ENCODE assay signal across 8 mouse cellular contexts in the genomic region with DNA sequence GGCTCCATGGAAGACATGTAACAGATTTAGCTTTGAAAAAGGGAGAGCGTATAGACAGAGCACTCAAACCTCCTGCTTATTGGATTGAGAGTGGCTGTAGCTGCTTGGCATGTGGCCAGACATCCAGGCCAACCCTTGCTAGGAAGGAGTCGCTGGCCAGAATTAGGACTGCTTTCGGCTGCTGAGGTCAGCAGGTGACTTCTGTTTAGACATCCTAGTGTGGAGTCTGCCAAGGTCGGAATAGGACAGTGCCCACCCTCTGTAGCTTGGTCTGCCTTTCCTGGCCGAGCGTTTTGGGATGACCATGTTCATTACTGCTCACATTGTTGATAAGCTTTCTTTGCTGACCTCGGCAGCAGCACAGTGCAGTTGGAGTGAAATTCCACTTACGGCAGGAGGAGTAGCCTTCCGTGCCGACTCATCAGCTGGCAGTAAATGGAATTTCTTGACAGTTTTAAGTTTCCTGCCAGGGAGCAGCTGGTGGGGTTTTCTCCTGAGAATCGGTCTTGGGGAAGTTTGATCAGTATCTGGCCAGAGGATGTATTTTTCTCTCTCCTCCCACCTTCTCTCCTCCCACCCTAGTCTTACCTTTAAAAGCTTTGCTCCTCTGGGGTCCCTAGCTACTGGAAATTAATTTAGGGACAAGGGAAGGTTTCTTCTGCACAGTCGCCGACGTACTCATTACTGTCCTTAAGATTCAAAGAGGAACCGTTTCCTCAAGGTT.
A peak's percentile ranks its signal among the peaks of the same experiment; 100 is the strongest.
DNase-seq lines count a peak whose midpoint lies in the region; ATAC-seq lines count a peak whose summit lies in the region.

No protein-coding gene starts in this region.

- H3K4me3 ChIP-seq in heart, embryonic 16.5 days (ENCODE audit: low read length), result peak overlapping the region; percentile 21
- H3K4me3 ChIP-seq in lung, embryonic 15.5 days, result no peak overlapping the region

- H3K9me3 ChIP-seq in heart, embryonic 16.5 days (replicated peaks; ENCODE audit: control insufficient read depth, low read length), result no peaks in the 10 kb centered on the region
- no peaks in the 10 kb centered on the region for H3K9me3 ChIP-seq in lung, embryonic 15.5 days

- no peaks in the 10 kb centered on the region for H3K36me3 ChIP-seq in heart, embryonic 16.5 days (ENCODE audit: control insufficient read depth, insufficient read depth)
- H3K36me3 ChIP-seq in lung, embryonic 15.5 days, result no peaks in the 10 kb centered on the region

- ATAC-seq in heart, embryonic 16.5 days (replicated peaks; ENCODE audit: extremely low read depth, insufficient read depth, low FRiP score), result peak; percentile 63
- ATAC-seq in lung, embryonic 15.5 days (ENCODE audit: borderline replicate concordance, extremely low read depth, low FRiP score, low TSS enrichment), result peak; percentile 69; the same call in 1 of the 2 replicates

- H3K9ac ChIP-seq in heart, embryonic 16.5 days (ENCODE audit: low read length), result no peak overlapping the region
- H3K9ac ChIP-seq in lung, embryonic 15.5 days, result no peak overlapping the region

- no peaks in the 10 kb centered on the region for H3K27me3 ChIP-seq in heart, embryonic 16.5 days (ENCODE audit: control insufficient read depth, insufficient read depth, low read length)
- H3K27me3 ChIP-seq in lung, embryonic 15.5 days, result no peaks in the 10 kb centered on the region

- peak overlapping the region; percentile 35 for H3K27ac ChIP-seq in heart, embryonic 16.5 days (ENCODE audit: low read length)
- H3K27ac ChIP-seq in lung, embryonic 15.5 days, result no peak overlapping the region

- peak; percentile 3 for DNase-seq in embryo, embryonic 11 days
- no peak for DNase-seq in embryo, embryonic 10 days (ENCODE audit: low spot score)
- peak; percentile 74 for DNase-seq in 3T3-L1 (ENCODE audit: low read depth, low spot score)
- DNase-seq in cerebellum, postnatal 4 days (ENCODE audit: low spot score in 2 of 2), result peak; percentile 28 to 60
- DNase-seq in urinary bladder, postnatal 36 days (ENCODE audit: low spot score in 2 of 2), result peak; percentile 13 to 39
- DNase-seq in B cell, adult 2 months, result no peak

- H3K4me2 ChIP-seq in heart, embryonic 16.5 days (ENCODE audit: low read depth, low read length), result peak overlapping the region; percentile 61
- peak overlapping the region; percentile 31; the same call in 1 of the 2 replicates for H3K4me2 ChIP-seq in lung, embryonic 15.5 days

- 35% methylated on average over 15 of the region's 15 CpGs for whole genome bisulfite sequencing in heart, embryonic 16.5 days
- 25% methylated on average over 15 of the region's 15 CpGs for WGBS in lung, embryonic 15.5 days

- peaks cover 7% of the 10 kb centered on the region for H3K4me1 ChIP-seq in heart, embryonic 16.5 days (ENCODE audit: control insufficient read depth, insufficient read depth, low read length)
- H3K4me1 ChIP-seq in lung, embryonic 15.5 days, result peaks cover 19% of the 10 kb centered on the region

Comparison
In these comparisons a context has a peak if more than half of its experiments do, and no peak if none do; other contexts are left out.
1. DNase-seq: peak in embryo, embryonic 11 days (single experiment), 3T3-L1 (single experiment), cerebellum, postnatal 4 days (2 of 2) and urinary bladder, postnatal 36 days (2 of 2); none in embryo, embryonic 10 days (single experiment) and B cell, adult 2 months (0 of 2).